Mouse (Mus musculus) ES-Bruce4 (cell line): ENCODE results near the gene Lum. TPM values are rescaled to one million over a fixed set of nuclear protein-coding genes. Genes with fewer than 3 reads are reported as not detected.

ENCODE experiments used
- H3K27ac ChIP-seq: 2 replicates; pipeline ENCODE4 v1.5.1; 2012; ENCODE audit warnings: low read length, inconsistent platforms; ENCODE audit not compliant: insufficient read depth
- H3K27me3 ChIP-seq: 2 replicates; pipeline ENCODE4 v1.6.1; 2012; ENCODE audit warnings: mild to moderate bottlenecking, low read length, inconsistent platforms; ENCODE audit not compliant: control insufficient read depth, poor library complexity, insufficient read depth, severe bottlenecking
- H3K36me3 ChIP-seq: 2 replicates; pipeline ENCODE4 v1.6.1; 2012; ENCODE audit warnings: inconsistent platforms, mild to moderate bottlenecking, low read length, moderate library complexity; ENCODE audit not compliant: control insufficient read depth, poor library complexity, insufficient read depth, severe bottlenecking
- H3K4me1 ChIP-seq: one replicate; pipeline ENCODE4 v1.8.1; 2011; ENCODE audit warnings: low read length; ENCODE audit not compliant: control insufficient read depth, insufficient read depth
- H3K4me3 ChIP-seq: 2 replicates; pipeline ENCODE4 v1.5.1; 2011; ENCODE audit warnings: low read depth, mild to moderate bottlenecking, low read length
- H3K9ac ChIP-seq: 2 replicates; pipeline ENCODE4 v1.6.1; 2012; ENCODE audit warnings: low read depth, mild to moderate bottlenecking, inconsistent platforms; ENCODE audit not compliant: poor library complexity, severe bottlenecking
- H3K9me3 ChIP-seq: replicated peaks from 2 replicates; pipeline ENCODE4 v1.6.1; 2012; ENCODE audit warnings: mild to moderate bottlenecking, low read length, inconsistent platforms; ENCODE audit not compliant: control insufficient read depth, poor library complexity, insufficient read depth, severe bottlenecking
- CTCF ChIP-seq: IDR thresholded peaks from one replicate; pipeline ENCODE4 v1.8.1; 2011; ENCODE audit warnings: low read depth, low read length
- EP300 ChIP-seq: IDR thresholded peaks from 2 replicates; pipeline ENCODE4 v1.6.1; 2011; ENCODE audit warnings: low read depth, low read length; ENCODE audit not compliant: insufficient read depth
- POLR2A ChIP-seq: IDR thresholded peaks from one replicate; pipeline ENCODE4 v1.8.1; 2011; ENCODE audit warnings: low read length; ENCODE audit not compliant: insufficient read depth
- polyA plus RNA-seq: library from polyadenylated mRNA; stranded (reverse); fragments of >200 nt; gene quantifications from 2 replicates; pipeline ENCODE4 v1.2.4, GENCODE M21; 2011; ENCODE audit warnings: low read depth; ENCODE audit not compliant: missing spikeins, insufficient read depth, insufficient read length

Gene Lum
- polyA plus RNA-seq: 0.68 and 1.1 TPM in 2 replicates

DNA sequence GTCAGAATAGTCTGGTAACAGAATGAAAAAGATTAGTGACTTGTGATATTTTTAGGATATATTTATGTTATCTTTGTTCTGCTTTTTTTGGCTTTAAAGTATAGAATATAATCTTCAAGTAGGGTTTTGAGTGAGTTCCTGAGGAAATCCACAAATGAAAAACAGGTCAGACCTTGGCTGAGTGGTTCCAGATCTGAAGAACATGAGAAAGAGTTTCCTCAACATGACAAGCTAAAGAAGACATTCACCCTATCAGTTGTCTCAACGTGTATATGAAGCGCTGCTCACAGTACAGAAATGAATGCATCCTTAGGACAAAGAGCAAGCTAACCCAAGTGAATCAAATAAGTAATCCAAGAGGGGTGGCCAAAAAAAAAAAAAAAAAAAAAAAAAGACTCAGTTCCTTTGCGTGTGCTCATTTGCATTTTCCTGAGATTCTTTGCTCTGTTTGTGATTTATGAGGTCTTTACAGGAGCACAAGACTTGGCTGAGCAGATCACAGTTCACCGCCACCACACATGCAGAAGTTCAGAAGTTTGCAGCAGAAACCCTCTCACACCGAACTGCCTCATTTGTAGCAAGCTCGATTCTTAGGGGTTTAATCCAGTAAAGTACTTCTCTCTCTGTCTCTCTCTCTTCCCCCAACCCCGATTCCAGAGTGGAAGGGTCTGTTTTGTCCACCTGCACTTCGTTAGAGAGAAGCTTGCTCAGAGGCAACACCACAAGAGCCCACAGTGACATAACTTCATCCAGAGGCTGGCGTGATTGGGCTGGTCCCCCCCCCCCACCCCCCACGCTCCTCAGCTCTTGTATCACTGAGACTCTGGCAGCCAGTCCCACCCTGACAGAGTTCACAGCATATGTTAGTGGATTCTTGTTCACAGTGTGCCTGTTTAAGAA is at the start of gene Lum:
Lum (plus strand) TSS at position 172 of the 900 bp plus-strand sequence.
- Histone ChIP-seq H3K27ac (no peak within 1 kb of the TSS), H3K9me3 (peaks cover 13% of the 10 kb centered on the region), H3K4me3 (no peak within 1 kb of the TSS), H3K9ac (no peak within 1 kb of the TSS), H3K27me3 (peaks cover 2% of the 10 kb centered on the region; the same call in 1 of the 2 replicates), H3K36me3 (no peaks in the 10 kb centered on the region), H3K4me1 (no peaks in the 10 kb centered on the region)
- no peak for TF ChIP-seq CTCF
- TF ChIP-seq EP300: no peak
- TF ChIP-seq POLR2A: no peak

DNA sequence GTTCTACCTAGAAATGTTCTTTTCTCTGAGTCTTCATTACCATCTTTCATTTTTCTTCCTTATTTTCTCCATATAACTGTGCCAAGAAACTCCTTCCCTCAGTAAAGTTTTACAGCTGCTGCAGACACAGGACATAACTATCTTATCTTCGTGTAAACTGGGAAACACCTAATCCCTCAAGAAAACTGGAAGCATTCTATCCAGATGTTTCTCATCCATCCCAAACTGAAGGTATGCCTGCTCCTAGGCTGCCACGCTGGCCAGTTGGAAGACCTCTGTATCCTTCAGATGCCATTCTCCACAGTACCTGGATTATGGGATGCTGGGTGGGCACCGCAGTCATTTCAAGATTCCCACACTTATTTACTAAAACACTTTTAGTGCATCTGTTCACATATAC is 41.6 kb upstream of the Lum start:
- no peak for TF ChIP-seq CTCF
- TF ChIP-seq POLR2A: no peak
- no peak for TF ChIP-seq EP300
- H3K27ac ChIP-seq: no peak overlapping the region
- no peaks in the 10 kb centered on the region for H3K27me3 ChIP-seq
- H3K4me3 ChIP-seq: no peak overlapping the region
- H3K4me1 ChIP-seq: no peaks in the 10 kb centered on the region
- no peaks in the 10 kb centered on the region for H3K9me3 ChIP-seq
- H3K36me3 ChIP-seq: no peaks in the 10 kb centered on the region
- no peak overlapping the region for H3K9ac ChIP-seq

DNA sequence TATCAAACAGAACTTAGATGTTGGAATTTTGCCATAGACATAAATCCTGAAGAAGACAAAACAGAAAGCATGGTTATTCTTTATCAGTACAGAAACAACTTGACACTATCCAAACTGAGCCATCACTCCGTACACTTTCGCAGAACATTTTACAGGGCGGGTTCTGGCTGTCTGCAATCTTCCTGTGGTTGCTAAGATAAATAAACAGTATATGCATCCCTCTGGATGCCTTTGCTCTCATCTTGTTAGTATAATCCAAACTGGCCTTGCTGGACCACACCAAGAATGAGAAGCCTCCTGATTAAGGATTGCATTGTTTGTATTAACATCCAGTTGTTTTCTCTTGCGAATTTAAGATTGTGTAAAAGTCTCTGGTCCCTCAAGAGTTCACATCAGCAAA is 29.2 kb upstream of the Lum start:
- TF ChIP-seq POLR2A: no peak
- TF ChIP-seq CTCF: no peak
- TF ChIP-seq EP300: no peak
- H3K36me3 ChIP-seq: no peaks in the 10 kb centered on the region
- 0 out of 2 replicates have a peak, but pooled peaks cover 3% of the 10 kb centered on the region for H3K9me3 ChIP-seq
- H3K27ac ChIP-seq: no peak overlapping the region
- no peaks in the 10 kb centered on the region for H3K27me3 ChIP-seq
- no peaks in the 10 kb centered on the region for H3K4me1 ChIP-seq
- H3K9ac ChIP-seq: no peak overlapping the region
- no peak overlapping the region for H3K4me3 ChIP-seq

DNA sequence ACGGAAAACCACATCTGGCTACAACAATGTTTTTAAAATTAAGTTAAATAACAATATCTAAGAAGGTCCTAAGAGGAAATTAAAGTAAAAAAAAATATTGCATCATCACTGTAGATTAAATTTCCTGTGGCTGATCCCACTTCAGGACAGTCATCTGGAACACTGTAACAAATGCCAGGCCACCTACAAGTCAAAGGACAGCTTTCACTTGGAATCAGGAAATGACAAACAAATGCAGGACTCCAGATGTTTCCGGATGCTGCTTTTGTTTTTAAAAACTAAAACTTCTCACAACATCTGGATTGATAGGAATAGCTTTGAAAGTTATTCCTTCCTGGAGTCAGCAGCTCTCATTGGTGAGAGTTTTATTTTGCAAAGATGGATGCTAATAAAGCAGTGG is 28.0 kb upstream of the Lum start:
- no peaks in the 10 kb centered on the region for H3K4me1 ChIP-seq
- no peak overlapping the region for H3K9ac ChIP-seq
- H3K36me3 ChIP-seq: no peaks in the 10 kb centered on the region
- H3K27me3 ChIP-seq: no peaks in the 10 kb centered on the region
- H3K27ac ChIP-seq: no peak overlapping the region
- H3K9me3 ChIP-seq: 0 out of 2 replicates have a peak, but pooled peaks cover 3% of the 10 kb centered on the region
- TF ChIP-seq EP300 (no peak), POLR2A (no peak), CTCF (no peak)
- no peak overlapping the region for H3K4me3 ChIP-seq

DNA sequence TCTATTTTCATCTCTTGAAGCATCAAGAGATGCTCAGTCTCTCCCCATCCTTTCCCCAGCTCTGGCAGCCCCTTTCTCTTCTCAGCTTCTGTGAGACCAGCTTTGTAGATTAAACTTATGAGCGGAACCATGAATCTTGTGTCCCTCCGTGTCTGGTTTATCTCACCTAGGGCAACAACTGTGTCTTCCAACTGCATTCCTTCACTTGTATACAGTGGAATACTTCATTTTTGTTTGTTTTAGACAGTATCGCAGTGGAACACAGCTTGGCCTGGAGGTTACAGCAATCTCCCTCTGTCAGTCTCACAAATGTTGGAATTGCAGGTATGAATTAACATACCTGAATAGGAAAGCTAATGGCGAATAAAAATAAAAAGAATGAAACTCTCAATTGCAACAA is 26.7 kb upstream of the Lum start:
- H3K9me3 ChIP-seq: 0 out of 2 replicates have a peak, but pooled peaks cover 3% of the 10 kb centered on the region
- no peak overlapping the region for H3K4me3 ChIP-seq
- no peaks in the 10 kb centered on the region for H3K4me1 ChIP-seq
- TF ChIP-seq CTCF: no peak
- no peak for TF ChIP-seq POLR2A
- no peak overlapping the region for H3K9ac ChIP-seq
- H3K27me3 ChIP-seq: no peaks in the 10 kb centered on the region
- no peak overlapping the region for H3K27ac ChIP-seq
- H3K36me3 ChIP-seq: no peaks in the 10 kb centered on the region

DNA sequence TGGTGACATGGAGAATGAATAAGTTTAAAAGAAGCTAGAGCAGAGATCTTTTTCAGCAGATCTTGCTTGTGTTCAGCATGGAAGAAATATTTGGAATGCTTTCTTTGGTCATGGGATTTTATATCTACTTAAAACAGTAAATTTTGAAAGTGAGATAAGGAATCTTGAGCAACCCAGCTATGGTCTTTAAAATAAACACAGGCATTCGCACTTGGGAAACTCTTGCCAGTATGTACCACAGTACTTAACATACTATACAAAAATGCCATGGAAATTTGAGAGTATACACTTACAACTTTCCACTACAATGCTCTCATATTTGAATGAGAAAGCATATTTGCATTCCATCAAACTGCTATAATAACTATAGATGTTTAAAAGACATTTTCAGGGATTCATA is 17.2 kb upstream of the Lum start:
- H3K36me3 ChIP-seq: no peaks in the 10 kb centered on the region
- H3K9me3 ChIP-seq: no peaks in the 10 kb centered on the region
- H3K4me3 ChIP-seq: no peak overlapping the region
- no peaks in the 10 kb centered on the region for H3K4me1 ChIP-seq
- no peaks in the 10 kb centered on the region for H3K27me3 ChIP-seq
- no peak for TF ChIP-seq POLR2A
- H3K27ac ChIP-seq: no peak overlapping the region
- no peak overlapping the region for H3K9ac ChIP-seq
